ENCODE assay signal across 9 mouse cellular contexts in genomic region chr5:91861440-91862187, GRCm38 (mm10).
DNase-seq lines count a peak whose midpoint lies in the region; ATAC-seq and TF ChIP-seq lines count a peak whose summit lies in the region.
"Had no signal": no experiment of that assay in that cellular context is flagged by ENCODE, and none has a peak within 500 bp of the region (broad histone marks: within the 10 kb centered on the region; RNA-seq: fewer than 3 reads in every experiment).

No protein-coding gene starts in this region.

- TF ChIP-seq CTCF in cerebellum, adult 2 months (IDR thresholded peaks at IDR 0.05; ENCODE audit: borderline replicate concordance, insufficient read depth, low read depth, low read length), result 0 out of 2 replicates have a peak, but pooled peaks have one; percentile 3
- peak; percentile 79 for TF ChIP-seq CTCF in Patski (IDR thresholded peaks at IDR 0.05)
- TF ChIP-seq CTCF in intestine, postnatal 0 days (IDR thresholded peaks at IDR 0.05; ENCODE audit: low read depth), result peak; percentile 67

- in situ Hi-C loops in Patski (cut with MboI; ENCODE audit: low pct_unique_long_range_greater_than_20kb), result loop anchor here (5.0 kb wide), 1 partner anchor 344 kb away; the partner anchor contains the start of gene Parm1

- peak; percentile 9 to 15 for DNase-seq in cerebellum, adult 2 months
- no peak for DNase-seq in cerebellum, adult 11-12 months
- DNase-seq in liver, embryonic 13.5 days, result no peak
- DNase-seq in Patski (ENCODE audit: low read depth, low spot score), result no peak
- peak; percentile 47 for DNase-seq in telencephalon, adult 2 months (ENCODE audit: low read depth, low spot score)
- DNase-seq in frontal cortex, postnatal 10 days (ENCODE audit: low spot score in 2 of 2), result no peak

- H3K9ac ChIP-seq in liver, embryonic 13.5 days, result no peak overlapping the region
- no peak overlapping the region for H3K9ac ChIP-seq in liver, embryonic 12.5 days
- no peak overlapping the region for H3K9ac ChIP-seq in intestine, postnatal 0 days (ENCODE audit: low read depth, low read length)
- H3K9ac ChIP-seq: lung, embryonic 15.5 days had no signal

- WGBS in cerebellum, adult 2 months, result 32% methylated on average over 11 of the region's 11 CpGs
- WGBS in liver, embryonic 13.5 days (ENCODE audit: insufficient replicate concordance), result 75% methylated on average over 11 of the region's 11 CpGs
- whole genome bisulfite sequencing in liver, embryonic 12.5 days (ENCODE audit: insufficient replicate concordance), result 74% methylated on average over 11 of the region's 11 CpGs
- 71% methylated on average over 11 of the region's 11 CpGs for whole genome bisulfite sequencing in intestine, postnatal 0 days

- H3K9me3 ChIP-seq in liver, embryonic 13.5 days (replicated peaks), result no peaks in the 10 kb centered on the region
- no peaks in the 10 kb centered on the region for H3K9me3 ChIP-seq in liver, embryonic 12.5 days (replicated peaks)
- H3K9me3 ChIP-seq in intestine, postnatal 0 days (ENCODE audit: control insufficient read depth), result no peaks in the 10 kb centered on the region
- H3K9me3 ChIP-seq: lung, embryonic 15.5 days had no signal

- H3K36me3 ChIP-seq in liver, embryonic 13.5 days, result no peaks in the 10 kb centered on the region
- H3K36me3 ChIP-seq in liver, embryonic 12.5 days, result no peaks in the 10 kb centered on the region
- no peaks in the 10 kb centered on the region for H3K36me3 ChIP-seq in intestine, postnatal 0 days (ENCODE audit: control insufficient read depth, insufficient read depth)
- H3K36me3 ChIP-seq: lung, embryonic 15.5 days had no signal

- H3K4me1 ChIP-seq in cerebellum, adult 2 months (ENCODE audit: control insufficient read depth, insufficient read depth, low read length), result no peaks in the 10 kb centered on the region
- H3K4me1 ChIP-seq in liver, embryonic 13.5 days (replicated peaks), result peaks cover 17% of the 10 kb centered on the region
- H3K4me1 ChIP-seq in liver, embryonic 12.5 days, result peaks cover 18% of the 10 kb centered on the region
- H3K4me1 ChIP-seq in intestine, postnatal 0 days (replicated peaks; ENCODE audit: control insufficient read depth, insufficient read depth, low read length), result no peaks in the 10 kb centered on the region
- H3K4me1 ChIP-seq: lung, embryonic 15.5 days had no signal

- CTCF ChIA-PET in Patski (lab: Charles Lee), result interaction anchor here (0.6 to 2.1 kb wide), 14 partner anchors 8 to 401 kb away, joined by 3 to 10 read pairs (median 4); partner anchors contain the start of gene Parm1

- TF ChIP-seq POLR2A in cerebellum, adult 2 months (IDR thresholded peaks at IDR 0.05; ENCODE audit: borderline replicate concordance, insufficient read depth, low read length), result no peak

- H3K4me3 ChIP-seq in cerebellum, adult 2 months (replicated peaks; ENCODE audit: insufficient read depth, low read depth, low read length), result no peak overlapping the region
- no peak overlapping the region for H3K4me3 ChIP-seq in liver, embryonic 13.5 days (replicated peaks)
- no peak overlapping the region for H3K4me3 ChIP-seq in liver, embryonic 12.5 days
- H3K4me3 ChIP-seq in intestine, postnatal 0 days (ENCODE audit: low read depth, low read length), result no peak overlapping the region
- H3K4me3 ChIP-seq: lung, embryonic 15.5 days had no signal

- POLR2A ChIA-PET in Patski (lab: Charles Lee), result no interaction called here

- H3K27ac ChIP-seq in cerebellum, adult 2 months (ENCODE audit: insufficient read depth, low read length), result no peak overlapping the region
- H3K27ac ChIP-seq in liver, embryonic 13.5 days, result no peak overlapping the region
- H3K27ac ChIP-seq in liver, embryonic 12.5 days, result no peak overlapping the region
- no peak overlapping the region for H3K27ac ChIP-seq in intestine, postnatal 0 days (ENCODE audit: low read depth, low read length)
- H3K27ac ChIP-seq: lung, embryonic 15.5 days had no signal

- no peaks in the 10 kb centered on the region for H3K27me3 ChIP-seq in cerebellum, adult 2 months (ENCODE audit: control insufficient read depth, insufficient read depth, low read length)
- H3K27me3 ChIP-seq in liver, embryonic 13.5 days, result no peaks in the 10 kb centered on the region
- no peaks in the 10 kb centered on the region for H3K27me3 ChIP-seq in liver, embryonic 12.5 days (replicated peaks)
- H3K27me3 ChIP-seq in Patski, result no peaks in the 10 kb centered on the region
- H3K27me3 ChIP-seq in intestine, postnatal 0 days (replicated peaks; ENCODE audit: control insufficient read depth, insufficient read depth, low read length), result no peaks in the 10 kb centered on the region
- H3K27me3 ChIP-seq: lung, embryonic 15.5 days had no signal

- ATAC-seq in liver, embryonic 13.5 days (ENCODE audit: low read depth), result 0 out of 2 replicates have a peak, but pooled peaks have one; percentile 36
- no peak for ATAC-seq in liver, embryonic 12.5 days
- peak; percentile 57 for ATAC-seq in Patski
- no peak for ATAC-seq in intestine, postnatal 0 days

- H3K4me2 ChIP-seq in liver, embryonic 13.5 days, result no peak overlapping the region
- no peak overlapping the region for H3K4me2 ChIP-seq in liver, embryonic 12.5 days
- no peak overlapping the region for H3K4me2 ChIP-seq in intestine, postnatal 0 days (replicated peaks; ENCODE audit: low read depth)
- H3K4me2 ChIP-seq: lung, embryonic 15.5 days had no signal

Comparison
In these comparisons a context has a peak if more than half of its experiments do, and no peak if none do; other contexts are left out.
1. DNase-seq: peak in cerebellum, adult 2 months (2 of 2) and telencephalon, adult 2 months (single experiment); none in cerebellum, adult 11-12 months (single experiment), liver, embryonic 13.5 days (single experiment), Patski (single experiment) and frontal cortex, postnatal 10 days (0 of 2).
2. ATAC-seq: peak in liver, embryonic 13.5 days (single experiment) and Patski (single experiment); none in liver, embryonic 12.5 days (single experiment) and intestine, postnatal 0 days (single experiment).
3. CTCF ChIP-seq: peak in every context shown above with its lines; median percentile 79 in Patski; 67 in intestine, postnatal 0 days; 3 in cerebellum, adult 2 months.